Mouse (Mus musculus) kidney, embryonic 14.5 days (tissue): Measurements from ENCODE around the gene Msi2. TPM values are rescaled to one million over a fixed set of nuclear protein-coding genes. Genes with fewer than 3 reads are reported as not detected.

Source experiments
- ATAC-seq: fragments of 200-750 bp; cut with Nextera tagmentation; 2 replicates; pipeline ENCODE4 v1.8.0; 2017; ENCODE audit warnings: moderate number of reproducible peaks, mild to moderate bottlenecking, moderate TSS enrichment, moderate library complexity; ENCODE audit not compliant: low FRiP score, low TSS enrichment
- H3K27ac ChIP-seq: fragments of 300-500 bp; sonication (generic); 2 replicates; pipeline ENCODE4 v1.5.1; 2014; ENCODE audit warnings: low read depth, mild to moderate bottlenecking, low read length, moderate library complexity, mixed read lengths
- H3K27me3 ChIP-seq: fragments of 300-500 bp; sonication (generic); 2 replicates; pipeline ENCODE4 v1.6.1; 2014; ENCODE audit warnings: mild to moderate bottlenecking, low read length; ENCODE audit not compliant: control insufficient read depth, insufficient read depth
- H3K36me3 ChIP-seq: fragments of 300-500 bp; sonication (generic); 2 replicates; pipeline ENCODE4 v1.6.1; 2014; ENCODE audit warnings: low read length, mixed read lengths; ENCODE audit not compliant: control insufficient read depth, insufficient read depth
- H3K4me1 ChIP-seq: fragments of 300-500 bp; sonication (generic); 2 replicates; pipeline ENCODE4 v1.6.1; 2014; ENCODE audit warnings: low read length, mixed read lengths; ENCODE audit not compliant: control insufficient read depth, insufficient read depth
- H3K4me2 ChIP-seq: fragments of 300-500 bp; sonication (generic); replicated peaks from 2 replicates; pipeline ENCODE4 v1.6.1; 2014; ENCODE audit warnings: low read depth, mild to moderate bottlenecking, low read length
- H3K4me3 ChIP-seq: fragments of 300-500 bp; sonication (generic); 2 replicates; pipeline ENCODE4 v1.5.1; 2014; ENCODE audit warnings: mild to moderate bottlenecking, low read length
- H3K9ac ChIP-seq: fragments of 300-500 bp; sonication (generic); 2 replicates; pipeline ENCODE4 v1.6.1; 2014; ENCODE audit warnings: low read depth, mild to moderate bottlenecking, low read length, moderate library complexity
- H3K9me3 ChIP-seq: fragments of 300-500 bp; sonication (generic); 2 replicates; pipeline ENCODE4 v1.6.1; 2016; ENCODE audit warnings: low read length; ENCODE audit not compliant: control insufficient read depth
- WGBS: fragments of 180-500 bp; shearing (Covaris S2); extraction: QIAGEN DNeasy Blood & Tissue Kit; methylation state at CpG from one replicate; pipeline ENCODE4 v1.1.7; 2014; 5-methylcytosine and 5-hydroxymethylcytosine counted together
- polyA plus RNA-seq: library from polyadenylated mRNA; unstranded; fragments of >200 nt; fragmentation: Nextera tagmentation; extraction: Ambion mirVana; gene quantifications from 2 replicates; pipeline ENCODE4 v1.2.1, GENCODE M21; 2014

Msi2 gene
- polyA plus RNA-seq, 1 experiment from 2014 or later: 30.8 TPM

- Histone ChIP-seq H3K36me3 (no peaks in the 10 kb centered on the region), H3K4me1 (peaks cover 20% of the 10 kb centered on the region), H3K4me2 (no peak overlapping the region), H3K27me3 (no peaks in the 10 kb centered on the region), H3K4me3 (no peak overlapping the region), H3K9me3 (no peaks in the 10 kb centered on the region), H3K9ac (no peak overlapping the region), H3K27ac (peak overlapping the region; percentile 12; the same call in 1 of the 2 replicates)
- peak; percentile 68; the same call in 1 of the 2 replicates for ATAC-seq
- 25% methylated on average over 5 of the region's 5 CpGs for WGBS
Observed at GRCm38 (mm10) chr11:88506544-88507419, 211.5 kb downstream of the Msi2 start.

- no peak overlapping the region for H3K27ac ChIP-seq
- no peak for ATAC-seq
- H3K9ac ChIP-seq: no peak overlapping the region
- WGBS: 82% methylated on average over 13 of the region's 13 CpGs
- no peaks in the 10 kb centered on the region for H3K27me3 ChIP-seq
- H3K4me1 ChIP-seq: peaks cover 20% of the 10 kb centered on the region
- no peak overlapping the region for H3K4me2 ChIP-seq
- no peaks in the 10 kb centered on the region for H3K9me3 ChIP-seq
- H3K4me3 ChIP-seq: no peak overlapping the region
- no peaks in the 10 kb centered on the region for H3K36me3 ChIP-seq
Observed at GRCm38 (mm10) chr11:88506109-88506508, 212.2 kb downstream of the Msi2 start.

GRCm38 (mm10) chr11:88502566-88502965 lies 215.7 kb downstream of the Msi2 start:
- no peak overlapping the region for H3K27ac ChIP-seq
- no peaks in the 10 kb centered on the region for H3K9me3 ChIP-seq
- H3K36me3 ChIP-seq: no peaks in the 10 kb centered on the region
- H3K4me1 ChIP-seq: peaks cover 11% of the 10 kb centered on the region; the same call in 1 of the 2 replicates
- no peak overlapping the region for H3K4me2 ChIP-seq
- no peak for ATAC-seq
- 83% methylated on average over 6 of the region's 6 CpGs for WGBS
- H3K4me3 ChIP-seq: no peak overlapping the region
- H3K9ac ChIP-seq: no peak overlapping the region
- no peaks in the 10 kb centered on the region for H3K27me3 ChIP-seq

- Histone ChIP-seq H3K4me1 (peaks cover 4% of the 10 kb centered on the region; the same call in 1 of the 2 replicates), H3K27me3 (no peaks in the 10 kb centered on the region), H3K9me3 (no peaks in the 10 kb centered on the region), H3K36me3 (no peaks in the 10 kb centered on the region), H3K4me3 (no peak overlapping the region), H3K27ac (no peak overlapping the region), H3K4me2 (no peak overlapping the region), H3K9ac (no peak overlapping the region)
- WGBS: 57% methylated on average over 7 of the region's 7 CpGs
- ATAC-seq: peak; percentile 71
Observed at GRCm38 (mm10) chr11:88498491-88498890, 219.8 kb downstream of the Msi2 start.

GRCm38 (mm10) chr11:88496460-88496859 lies 221.9 kb downstream of the Msi2 start:
- Histone ChIP-seq H3K4me3 (no peak overlapping the region), H3K4me1 (peaks cover 4% of the 10 kb centered on the region; the same call in 1 of the 2 replicates), H3K27me3 (no peaks in the 10 kb centered on the region), H3K9me3 (no peaks in the 10 kb centered on the region), H3K4me2 (no peak overlapping the region), H3K27ac (no peak overlapping the region; the same call in 1 of the 2 replicates), H3K36me3 (no peaks in the 10 kb centered on the region), H3K9ac (no peak overlapping the region)
- ATAC-seq: no peak
- 81% methylated on average over 5 of the region's 5 CpGs for WGBS

- no peak for ATAC-seq
- Histone ChIP-seq H3K27ac (no peak overlapping the region), H3K36me3 (no peaks in the 10 kb centered on the region), H3K9me3 (no peaks in the 10 kb centered on the region), H3K4me2 (no peak overlapping the region), H3K4me1 (peaks cover 4% of the 10 kb centered on the region; the same call in 1 of the 2 replicates), H3K27me3 (no peaks in the 10 kb centered on the region), H3K9ac (no peak overlapping the region), H3K4me3 (no peak overlapping the region)
- 78% methylated on average over 5 of the region's 5 CpGs for WGBS
Observed at GRCm38 (mm10) chr11:88495759-88496158, 222.6 kb downstream of the Msi2 start.

- no peaks in the 10 kb centered on the region for H3K36me3 ChIP-seq
- no peaks in the 10 kb centered on the region for H3K9me3 ChIP-seq
- H3K27me3 ChIP-seq: no peaks in the 10 kb centered on the region
- H3K27ac ChIP-seq: no peak overlapping the region
- H3K4me1 ChIP-seq: peaks cover 4% of the 10 kb centered on the region; the same call in 1 of the 2 replicates
- no peak overlapping the region for H3K9ac ChIP-seq
- no peak for ATAC-seq
- no peak overlapping the region for H3K4me2 ChIP-seq
- WGBS: 82% methylated on average over 3 of the region's 3 CpGs
- H3K4me3 ChIP-seq: no peak overlapping the region
Observed at GRCm38 (mm10) chr11:88495018-88495417, 223.3 kb downstream of the Msi2 start.

GRCm38 (mm10) chr11:88493795-88494559 lies 224.3 kb downstream of the Msi2 start:
- H3K4me3 ChIP-seq: no peak overlapping the region
- H3K9me3 ChIP-seq: no peaks in the 10 kb centered on the region
- H3K4me2 ChIP-seq: no peak overlapping the region
- no peak overlapping the region for H3K9ac ChIP-seq
- H3K27me3 ChIP-seq: no peaks in the 10 kb centered on the region
- H3K27ac ChIP-seq: no peak overlapping the region
- 79% methylated on average over 18 of the region's 18 CpGs for whole genome bisulfite sequencing
- peaks cover 11% of the 10 kb centered on the region; the same call in 1 of the 2 replicates for H3K4me1 ChIP-seq
- H3K36me3 ChIP-seq: no peaks in the 10 kb centered on the region
- ATAC-seq: no peak
